Mouse (Mus musculus): ENCODE results near the gene Emc9. TPM values are rescaled to one million over a fixed set of nuclear protein-coding genes. Genes with fewer than 3 reads are reported as not detected.

Gene Emc9
- total RNA-seq, 2 experiments from 2014 or later: 59.7 to 63.2 TPM

- intact Hi-C loops (cut with DNase I): no loop called here
- DNase-seq: no peak
Measured at GRCm38 (mm10) chr14:55565748-55566147, 19.4 kb downstream of the Emc9 start.

GRCm38 (mm10) chr14:55563249-55563648 lies 21.9 kb downstream of the Emc9 start:
- intact Hi-C loops (cut with DNase I): no loop called here
- no peak for DNase-seq

- DNase-seq: no peak
- intact Hi-C loops (cut with DNase I): no loop called here
Measured at GRCm38 (mm10) chr14:55561860-55562259, 23.2 kb downstream of the Emc9 start.

- peak; percentile 96 to 98 for DNase-seq
- intact Hi-C loops (cut with DNase I): no loop called here
Measured at GRCm38 (mm10) chr14:55560202-55561073, 24.7 kb downstream of the Emc9 start, which contains the start of gene A730061H03Rik. A730061H03Rik (minus strand) TSS chr14:55560406.

GRCm38 (mm10) chr14:55559799-55560201 lies 25.3 kb downstream of the Emc9 start, which contains the start of gene Dcaf11:
Dcaf11 (plus strand) TSS chr14:55560006.
- peak; percentile 87 to 90 for DNase-seq
- intact Hi-C loops (cut with DNase I): loop anchor here (1.0 to 5.0 kb wide), 2 partner anchors 18 to 82 kb away; partner anchors contain the start of gene Dhrs4

GRCm38 (mm10) chr14:55558740-55559448 lies 26.2 kb downstream of the Emc9 start:
- intact Hi-C loops (cut with DNase I): loop anchor here (1.0 to 5.0 kb wide), 2 partner anchors 18 to 82 kb away; partner anchors contain the start of gene Dhrs4
- no peak for DNase-seq

GRCm38 (mm10) chr14:55557587-55557986 lies 27.5 kb downstream of the Emc9 start:
- intact Hi-C loops (cut with DNase I): loop anchor here (1.0 to 5.0 kb wide), 2 partner anchors 59 to 80 kb away; partner anchors contain the start of gene Dhrs4
- no peak for DNase-seq

- intact Hi-C loops (cut with DNase I): loop anchor here (1.0 to 5.0 kb wide), 2 partner anchors 59 to 80 kb away; partner anchors contain the start of gene Dhrs4
Measured at GRCm38 (mm10) chr14:55557003-55557402, 28.1 kb downstream of the Emc9 start.

GRCm38 (mm10) chr14:55555788-55556187 lies 29.3 kb downstream of the Emc9 start:
- DNase-seq: no peak
- intact Hi-C loops (cut with DNase I): loop anchor here (5.0 kb wide), 1 partner anchor 78 kb away; the partner anchor contains the start of gene Dhrs4

More at GRCm38 (mm10) chr14:55557003-55557402, 28.1 kb downstream of the Emc9 start:
- DNase-seq: peak; percentile 81 to 82

GRCm38 (mm10) chr14:55554635-55555034 lies 30.5 kb downstream of the Emc9 start:
- intact Hi-C loops (cut with DNase I): loop anchor here (5.0 kb wide), 1 partner anchor 77 kb away; the partner anchor contains the start of gene Dhrs4
- no peak for DNase-seq

- no peak for DNase-seq
- intact Hi-C loops (cut with DNase I): no loop called here
Measured at GRCm38 (mm10) chr14:55551794-55552193, 33.3 kb downstream of the Emc9 start.

- no peak for DNase-seq
- intact Hi-C loops (cut with DNase I): no loop called here
Measured at GRCm38 (mm10) chr14:55551347-55551746, 33.8 kb downstream of the Emc9 start.

- intact Hi-C loops (cut with DNase I): no loop called here
- DNase-seq: no peak
Measured at GRCm38 (mm10) chr14:55550191-55550590, 34.9 kb downstream of the Emc9 start.

- intact Hi-C loops (cut with DNase I): no loop called here
- DNase-seq: no peak
Measured at GRCm38 (mm10) chr14:55544334-55544733, 40.8 kb downstream of the Emc9 start.

GRCm38 (mm10) chr14:55542268-55542667 lies 42.8 kb downstream of the Emc9 start:
- DNase-seq: no peak
- intact Hi-C loops (cut with DNase I): no loop called here

GRCm38 (mm10) chr14:55540787-55541321 lies 44.2 kb downstream of the Emc9 start:
- intact Hi-C loops (cut with DNase I): loop anchor here (1.0 kb wide), 1 partner anchor 18 kb away; no protein-coding TSS in a partner anchor
- peak; percentile 89 to 92 for DNase-seq

- intact Hi-C loops (cut with DNase I): no loop called here
- peak; percentile 86 to 87 for DNase-seq
Measured at GRCm38 (mm10) chr14:55540067-55540786, 44.9 kb downstream of the Emc9 start, which contains the start of gene Pck2. Pck2 (plus strand) TSS chr14:55540266.

GRCm38 (mm10) chr14:55536116-55536745 lies 48.9 kb downstream of the Emc9 start:
- intact Hi-C loops (cut with DNase I): loop anchor here (2.0 to 10.0 kb wide), 2 partner anchors 39 to 391 kb away; no protein-coding TSS in a partner anchor
- DNase-seq: peak; percentile 31 to 47
